Mouse (Mus musculus) urinary bladder, postnatal 4 days (tissue): ENCODE measurements at regions not wholly inside any gene's neighbourhood (a gene's known extent, or its start where the extent isn't known, plus 50 kb on each side); places are given as distances from the start of the nearest gene placed in this dataset.
A peak's percentile ranks its signal among the peaks of the same experiment; 100 is the strongest.
"Not testable (repeated sequence)": the region's sequence is repeated elsewhere in the genome, so short reads cannot be mapped to it uniquely, and the experiment has no call there.

Experiments used
- DNase-seq, 2 experiments: peaks; one replicate each; pipeline ENCODE4 v3.0.0; 2021 to 2022; ENCODE audit warnings: low spot score in 2 of 2

- DNase-seq, result no peak
Measured at GRCm38 (mm10) chrX:93888480-93888879, 56.5 kb upstream of the Pdk3 start.

DNA sequence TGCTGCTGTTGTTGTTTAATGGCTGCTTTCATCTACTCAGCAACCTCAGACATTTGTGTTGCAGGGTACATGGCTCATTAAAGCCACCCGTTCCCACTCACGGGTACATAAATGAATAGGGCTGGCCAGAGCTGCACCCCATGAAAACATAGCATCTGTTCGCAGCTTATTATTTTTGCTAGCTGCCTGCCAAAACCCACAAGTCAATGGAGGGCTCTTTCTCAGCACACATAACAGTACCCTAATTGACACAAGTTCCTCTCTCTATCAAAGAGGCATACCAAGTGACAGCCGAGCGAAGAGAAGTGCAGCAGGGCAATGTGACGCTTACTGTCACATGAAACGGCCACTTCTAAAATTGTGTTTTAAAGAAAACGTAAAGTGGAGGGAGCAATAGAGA lies 57.0 kb upstream of the Pdk3 start:
- DNase-seq, result no peak

GRCm38 (mm10) chrX:93889394-93890042 lies 57.5 kb upstream of the Pdk3 start:
- DNase-seq, result peak; percentile 44 to 81

DNA sequence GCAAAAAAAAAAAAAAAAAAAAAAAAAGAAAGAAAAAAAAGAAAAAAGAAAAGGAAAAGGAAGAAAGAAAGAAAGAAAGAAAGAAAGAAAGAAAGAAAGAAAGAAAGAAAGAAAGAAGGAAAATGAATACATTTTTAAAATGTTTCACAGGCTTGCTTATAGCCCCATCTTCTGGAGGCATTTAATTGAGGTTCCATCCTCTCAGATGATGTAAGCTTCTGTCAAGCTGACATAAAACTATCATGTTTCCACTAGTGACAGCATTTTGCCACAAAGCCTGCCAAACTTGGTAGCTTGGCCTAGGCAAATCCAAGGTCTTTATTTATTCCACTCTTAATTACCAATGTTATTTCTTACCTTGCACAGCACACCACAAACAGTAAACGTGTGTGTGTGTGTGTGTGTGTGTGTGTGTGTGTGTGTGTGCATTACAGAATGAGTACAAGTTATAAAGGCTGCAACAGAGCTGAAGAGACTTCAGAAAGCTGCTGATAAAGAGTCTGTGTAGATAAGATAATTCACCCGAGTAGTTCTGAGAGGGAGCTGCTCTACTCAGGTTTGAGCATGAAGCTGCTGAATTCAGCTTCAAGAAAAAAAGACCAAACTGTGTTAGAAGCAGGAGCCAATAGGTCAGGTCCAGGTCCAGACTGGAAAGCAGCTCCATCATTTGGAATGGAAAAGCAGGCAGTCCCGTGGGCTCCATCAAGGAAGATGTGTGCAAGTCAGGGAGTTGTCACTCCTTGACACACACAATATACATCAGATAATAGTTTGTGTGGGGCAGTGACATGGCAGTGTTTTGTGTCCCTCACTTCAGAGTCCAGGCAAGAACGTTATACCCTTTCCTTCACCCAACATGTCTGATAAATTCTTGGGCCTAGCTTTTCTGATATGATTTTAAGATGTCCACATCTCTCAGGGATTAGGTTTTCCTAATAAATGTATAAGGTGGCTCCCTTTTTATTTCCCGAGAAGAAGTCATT lies 65.1 kb upstream of the Pdk3 start:
- no peak for DNase-seq

- no peak for DNase-seq
Measured at GRCm38 (mm10) chrX:93903209-93903608, 65.2 kb upstream of the AU015836 start.

- no peak for DNase-seq
Measured at GRCm38 (mm10) chrX:93905531-93905930, 62.9 kb upstream of the AU015836 start.

DNA sequence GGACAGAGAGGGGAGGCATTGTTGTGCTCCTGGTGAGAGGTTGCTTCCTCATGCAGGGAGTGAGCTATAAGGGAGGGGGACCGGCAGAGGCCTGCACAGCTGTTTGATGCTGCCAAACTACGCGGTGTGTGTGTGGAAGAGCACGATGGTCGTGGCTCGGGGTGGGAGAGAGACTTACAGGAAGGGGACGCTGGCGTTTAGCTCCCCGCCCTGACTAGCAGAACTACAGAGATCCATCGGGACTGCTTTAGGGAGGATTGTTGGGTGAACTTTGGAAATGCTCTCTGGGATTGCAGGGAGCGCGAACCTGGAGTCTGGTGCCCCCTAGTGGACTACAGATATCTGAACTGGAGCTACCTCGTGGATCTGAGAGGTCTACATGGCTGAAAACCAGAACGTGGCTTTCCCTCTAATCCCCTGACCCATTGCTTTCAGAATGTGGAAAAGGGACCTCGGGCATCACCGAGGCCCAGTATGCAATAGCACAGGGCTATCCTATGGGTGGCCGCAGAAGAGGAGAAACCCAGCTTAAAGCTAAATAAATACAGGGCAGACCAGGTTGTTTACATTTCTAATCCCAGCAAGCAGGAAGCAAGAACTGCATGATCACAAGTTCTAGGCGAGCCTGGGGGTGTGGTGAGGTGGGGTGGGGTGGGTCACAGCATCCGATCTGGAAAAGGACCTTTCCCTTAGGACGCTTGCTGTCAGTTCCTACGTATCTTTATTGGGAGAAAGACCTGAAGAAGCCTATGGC lies 57.2 kb upstream of the AU015836 start:
- peak in 1 of 2 experiments; percentile 19 for DNase-seq

- DNase-seq, result no peak
Measured at GRCm38 (mm10) chrX:93915548-93915947, 52.9 kb upstream of the AU015836 start.

- not testable (repeated sequence) for DNase-seq
Measured at GRCm38 (mm10) chrX:93917367-93917766, 51.1 kb upstream of the AU015836 start.
